Mouse (Mus musculus): ENCODE data around the gene Ttc38.
A peak's percentile ranks its signal among the peaks of the same experiment; 100 is the strongest.

Gene Ttc38

GRCm38 (mm10) chr15:85893871-85894270 is 61.8 kb downstream of the Ttc38 start:
- DNase-seq (ENCODE audit: low read depth) = no peak

GRCm38 (mm10) chr15:85896284-85896683 is 64.2 kb downstream of the Ttc38 start:
- peak; percentile 89 for DNase-seq (ENCODE audit: low read depth)

GRCm38 (mm10) chr15:85897113-85897512 is 65.0 kb downstream of the Ttc38 start:
- no peak for DNase-seq (ENCODE audit: low read depth)

GRCm38 (mm10) chr15:85899396-85899795 is 67.3 kb downstream of the Ttc38 start:
- no peak for DNase-seq (ENCODE audit: low read depth)

- DNase-seq (ENCODE audit: low read depth) = no peak
Measured at GRCm38 (mm10) chr15:85900318-85900717, 68.2 kb downstream of the Ttc38 start.

- no peak for DNase-seq (ENCODE audit: low read depth)
Measured at GRCm38 (mm10) chr15:85900801-85901200, 68.7 kb downstream of the Ttc38 start.

GRCm38 (mm10) chr15:85902505-85902904 is 70.4 kb downstream of the Ttc38 start:
- no peak for DNase-seq (ENCODE audit: low read depth)

GRCm38 (mm10) chr15:85903826-85904225 is 71.7 kb downstream of the Ttc38 start:
- DNase-seq (ENCODE audit: low read depth) = no peak
